Mouse (Mus musculus) Muller cell, postnatal 12 days (primary cell): ENCODE data around the gene Gm30191.
"Not testable (repeated sequence)": the region's sequence is repeated elsewhere in the genome, so short reads cannot be mapped to it uniquely, and the experiment has no call there.

Experiments
- DNase-seq: peaks from one replicate; pipeline ENCODE4 v3.0.0-alpha.2; 2015; ENCODE audit errors: inconsistent ontology term

The Gm30191 gene

DNA sequence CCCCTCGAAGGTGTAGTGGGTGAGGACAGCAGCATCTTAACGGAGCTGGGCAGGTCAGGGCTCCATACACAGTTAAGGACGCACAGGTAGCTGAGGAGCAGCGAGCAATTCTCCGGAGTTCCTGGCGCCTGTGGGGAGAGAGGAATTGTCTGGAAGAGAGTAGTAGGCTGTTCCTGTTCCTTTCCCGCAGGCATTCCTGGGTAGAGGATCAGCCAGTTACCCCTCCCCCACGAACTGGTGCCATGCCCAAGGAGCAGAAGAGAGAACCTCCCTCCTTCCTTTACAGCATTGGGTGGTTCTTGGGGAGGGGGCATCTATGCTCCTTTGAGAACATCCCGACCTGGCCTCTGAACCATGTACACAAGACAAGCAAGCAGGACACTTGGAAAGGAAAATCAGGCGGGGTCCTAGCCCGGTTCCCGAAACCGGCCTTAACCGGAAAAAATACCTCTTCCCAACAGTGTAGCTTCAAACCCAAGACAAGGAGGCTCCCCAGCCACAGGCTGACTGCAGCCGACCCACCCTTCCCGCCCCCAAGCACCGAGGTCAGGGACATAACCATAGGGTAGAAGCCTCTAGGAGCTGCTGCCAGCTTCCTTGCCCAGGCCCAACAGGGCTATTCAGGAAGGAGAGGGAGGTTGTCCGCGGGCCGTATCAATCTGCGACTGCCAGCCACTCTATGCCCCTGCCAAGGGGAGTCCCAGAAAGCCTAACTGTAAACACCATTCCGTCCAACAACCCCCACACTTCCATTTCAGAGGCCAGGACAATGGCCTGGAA, 5.6 kb downstream of the Gm30191 start:
- no peak for DNase-seq

DNA sequence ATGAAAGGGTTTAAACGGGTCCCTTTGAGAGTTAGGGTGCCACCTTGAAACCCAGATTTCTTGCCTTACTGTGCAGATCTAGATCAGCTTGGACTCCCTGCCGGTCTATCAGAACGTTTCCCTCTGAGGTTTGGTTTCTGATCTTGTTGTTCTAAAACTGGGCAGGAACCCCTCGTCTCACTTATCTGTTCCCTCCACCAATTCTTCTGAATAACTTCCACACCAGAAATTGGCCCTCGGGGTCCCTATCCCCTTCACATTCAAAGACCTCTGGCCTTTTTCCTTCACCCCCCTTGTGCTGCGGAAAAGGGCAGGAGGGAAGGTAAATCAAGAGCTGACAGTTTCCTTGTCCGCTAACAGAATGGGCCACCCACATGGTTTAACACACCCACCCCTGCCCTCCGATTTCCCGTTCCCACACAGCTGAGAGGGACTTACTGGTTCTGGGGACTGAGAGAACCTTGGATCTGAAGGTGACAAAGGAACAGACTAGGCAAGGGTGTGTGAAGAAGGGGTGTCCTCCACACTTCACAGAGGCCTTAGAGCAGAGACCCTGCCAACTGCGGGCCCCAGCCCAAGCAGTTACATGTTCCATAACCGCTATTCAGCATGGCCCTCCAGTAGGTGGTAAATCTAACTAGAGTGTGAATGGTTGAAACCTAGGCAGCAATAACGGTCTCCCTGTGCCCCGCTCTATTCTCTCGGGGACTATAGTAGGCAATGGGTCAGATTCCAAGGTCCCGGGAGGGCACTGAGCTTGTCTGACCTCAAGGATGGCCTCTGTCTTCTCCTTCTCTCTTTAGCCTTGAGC, 6.4 kb downstream of the Gm30191 start:
- DNase-seq, result no peak

DNA sequence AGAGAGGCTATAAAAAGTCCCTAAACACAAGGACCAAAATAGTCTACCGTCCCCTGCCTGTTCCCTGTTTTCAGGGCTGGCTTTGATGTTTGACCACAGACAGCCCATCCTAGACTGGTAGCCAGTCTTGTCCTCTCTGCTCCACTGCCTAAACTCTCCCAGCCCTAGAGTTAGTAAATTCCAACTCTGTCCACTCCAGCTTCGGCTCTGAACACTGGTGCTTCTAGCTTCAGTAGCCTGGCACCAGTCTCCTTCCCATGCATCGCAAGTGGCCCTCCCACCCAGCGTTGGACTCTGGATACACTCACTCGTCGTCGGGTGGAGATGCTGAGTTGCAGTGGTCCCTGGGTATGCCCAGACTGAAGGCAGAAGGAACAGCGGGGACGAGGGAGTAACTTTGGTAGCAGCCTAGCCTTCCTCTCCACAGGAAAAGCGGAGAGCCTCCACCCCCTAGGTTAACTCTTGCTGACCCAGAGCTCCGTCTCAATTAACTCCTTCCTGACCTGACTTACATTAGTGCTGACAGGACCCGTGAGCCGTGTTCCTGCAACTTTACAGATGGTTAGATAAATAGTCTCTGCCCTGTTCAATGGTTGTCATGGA, 7.1 kb downstream of the Gm30191 start, which contains the start of gene Grrp1:
Gene Grrp1 (minus strand): TSS at position 385 of the 603 bp plus-strand sequence.
- no peak for DNase-seq

DNA sequence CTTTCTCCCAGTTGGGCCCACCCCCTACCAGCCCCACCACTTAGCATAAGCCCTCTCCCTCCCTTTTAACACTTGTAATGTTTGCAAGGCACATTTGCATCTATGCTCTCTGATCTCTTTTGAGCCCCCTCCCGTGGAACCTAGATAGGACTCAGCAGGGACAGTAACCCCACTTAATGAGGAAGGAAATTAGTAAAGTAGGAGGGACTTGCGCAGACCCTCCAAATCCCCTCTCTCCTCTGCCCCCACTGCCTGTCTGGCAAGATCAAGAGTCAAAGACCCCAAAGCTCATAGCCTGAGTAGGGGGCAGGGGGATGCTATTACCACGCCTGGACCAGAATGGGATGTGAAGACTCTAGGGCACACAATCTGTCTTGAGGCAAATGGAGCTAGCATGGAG, 8.1 kb downstream of the Gm30191 start:
- no peak for DNase-seq

DNA sequence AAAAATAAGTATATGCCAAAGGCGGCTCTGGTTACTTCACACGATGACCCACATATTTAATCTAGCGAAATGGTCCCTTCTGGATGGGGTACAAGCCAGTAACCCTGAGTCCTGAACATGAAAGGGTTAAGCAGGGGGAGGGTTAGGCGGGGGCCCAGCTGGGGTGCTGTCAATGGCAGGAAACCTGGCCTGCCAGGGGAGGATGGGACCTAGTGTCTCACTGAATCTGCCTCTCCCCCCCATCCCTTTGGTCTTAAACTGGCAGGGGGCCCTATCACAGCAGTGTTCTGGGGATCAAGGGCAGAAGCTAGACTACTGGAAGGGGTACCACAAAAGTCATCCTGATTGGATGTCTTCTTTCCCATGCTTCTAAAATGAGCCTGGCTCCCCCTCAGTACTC, 9.1 kb downstream of the Gm30191 start:
- no peak for DNase-seq

DNA sequence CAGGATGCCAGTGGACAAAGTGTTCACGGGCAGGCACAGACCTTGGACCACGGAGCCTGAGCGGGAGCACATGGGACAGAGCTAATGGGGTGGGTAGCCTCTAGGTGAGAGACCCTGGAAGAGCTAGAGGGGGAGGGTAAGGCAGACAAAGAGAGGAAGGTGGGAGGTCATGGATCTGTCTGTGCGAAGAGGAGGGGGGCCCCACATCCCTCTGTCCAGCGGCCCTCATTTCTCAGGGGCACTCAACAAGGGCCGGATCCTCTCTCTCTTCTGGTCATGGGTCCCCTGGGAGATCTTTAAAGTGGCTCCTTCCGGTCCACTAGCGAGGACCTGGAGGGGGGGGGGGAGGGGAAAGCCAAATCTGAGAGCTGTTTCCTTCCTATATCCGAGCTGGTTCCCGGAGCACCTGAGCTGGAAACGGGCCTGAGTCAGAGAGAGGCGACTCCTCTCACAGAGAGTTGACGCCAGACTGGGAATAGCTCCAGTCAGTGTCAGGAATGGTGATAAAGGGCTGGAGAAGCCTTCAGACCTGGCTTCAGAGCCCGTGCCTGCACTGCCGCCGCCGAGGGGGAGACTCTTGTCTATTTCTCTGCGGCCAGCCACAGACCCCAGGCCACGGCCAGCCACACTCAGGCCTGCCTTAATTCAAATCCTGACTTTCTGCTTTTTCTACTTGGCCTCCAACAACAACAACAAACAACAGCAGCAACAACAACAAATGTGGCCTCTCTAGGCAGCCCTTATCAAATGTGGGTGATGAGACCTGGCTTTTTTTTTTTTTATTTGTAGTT, 9.9 kb downstream of the Gm30191 start:
- no peak for DNase-seq

DNA sequence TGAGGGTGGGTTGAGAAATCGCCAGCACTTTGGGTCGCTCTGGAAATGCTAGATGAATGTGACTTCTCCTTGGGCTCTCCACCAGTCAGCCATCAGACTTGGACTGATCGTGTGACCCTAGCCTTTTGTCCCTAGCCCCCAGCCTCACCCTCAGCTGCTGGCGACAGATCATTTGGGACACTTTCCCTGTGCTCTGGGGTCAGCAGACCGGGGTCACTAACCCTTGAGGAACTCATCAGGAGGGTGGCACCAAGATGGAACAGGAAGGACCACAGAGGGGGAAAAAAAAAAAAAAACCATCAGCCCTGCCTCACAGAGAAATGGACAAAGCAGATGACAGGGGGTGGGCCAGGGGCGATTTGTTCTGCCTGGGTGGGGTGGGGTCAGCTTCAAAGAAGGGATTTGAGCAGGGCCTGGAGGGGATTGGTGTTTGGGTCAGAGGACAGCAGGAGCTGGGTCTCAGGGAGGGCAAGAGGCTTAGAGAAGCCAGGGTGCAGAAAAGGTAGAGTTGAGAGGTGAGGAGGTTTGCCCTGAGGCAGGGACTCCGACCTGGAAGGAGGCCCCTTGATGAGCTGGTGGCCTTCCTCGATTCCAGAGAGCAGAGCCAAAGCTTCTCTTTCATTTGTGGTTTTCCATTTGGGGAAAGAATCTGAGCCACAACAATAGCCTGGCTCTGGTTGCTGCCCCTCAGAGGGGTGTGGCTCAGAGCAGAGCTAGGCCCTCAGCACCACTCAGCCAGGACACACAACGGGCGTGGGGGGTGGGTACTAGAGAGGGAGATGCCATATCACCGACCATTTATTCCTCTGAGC, 10.7 kb downstream of the Gm30191 start:
- peak; percentile 40 for DNase-seq

DNA sequence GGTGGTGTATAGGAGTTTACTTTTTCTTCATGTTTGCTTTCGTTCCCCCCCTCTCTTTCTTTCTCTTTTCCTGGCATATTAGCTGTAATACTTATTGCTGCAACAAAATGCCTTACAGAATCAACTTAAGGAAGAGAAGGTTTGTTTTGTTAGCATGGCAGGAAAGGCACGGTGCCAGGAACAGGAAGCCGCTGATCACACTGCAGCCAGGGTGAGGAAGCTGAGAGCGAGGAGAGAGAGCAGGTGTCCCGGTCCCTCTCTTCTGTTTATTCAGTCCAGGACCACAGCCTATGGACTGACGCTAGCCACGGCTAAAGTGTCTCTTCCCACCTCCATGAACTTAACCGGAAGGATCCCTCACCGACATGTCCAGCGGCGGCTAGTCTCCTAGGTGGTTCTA, 11.6 kb downstream of the Gm30191 start:
- no peak for DNase-seq

DNA sequence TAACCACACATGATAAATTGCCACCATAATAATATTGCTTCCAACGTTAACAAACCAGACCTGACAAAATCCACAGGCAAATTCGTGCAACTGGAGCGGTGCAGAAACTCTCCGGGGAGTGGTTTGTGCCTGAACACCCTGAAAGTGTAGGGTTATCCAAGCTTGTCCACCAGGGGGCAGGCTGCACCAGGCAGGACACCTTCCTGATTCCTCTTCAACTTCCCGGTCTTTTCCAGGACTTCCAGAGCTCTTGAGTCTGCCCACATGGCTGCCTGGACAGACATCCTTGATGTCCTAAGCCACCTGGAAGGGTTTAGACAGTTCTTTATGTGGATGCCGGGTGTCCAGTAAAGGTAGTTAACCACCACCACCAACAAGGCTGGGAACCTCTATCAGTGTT, 16.5 kb downstream of the Gm30191 start:
- DNase-seq, result no peak

DNA sequence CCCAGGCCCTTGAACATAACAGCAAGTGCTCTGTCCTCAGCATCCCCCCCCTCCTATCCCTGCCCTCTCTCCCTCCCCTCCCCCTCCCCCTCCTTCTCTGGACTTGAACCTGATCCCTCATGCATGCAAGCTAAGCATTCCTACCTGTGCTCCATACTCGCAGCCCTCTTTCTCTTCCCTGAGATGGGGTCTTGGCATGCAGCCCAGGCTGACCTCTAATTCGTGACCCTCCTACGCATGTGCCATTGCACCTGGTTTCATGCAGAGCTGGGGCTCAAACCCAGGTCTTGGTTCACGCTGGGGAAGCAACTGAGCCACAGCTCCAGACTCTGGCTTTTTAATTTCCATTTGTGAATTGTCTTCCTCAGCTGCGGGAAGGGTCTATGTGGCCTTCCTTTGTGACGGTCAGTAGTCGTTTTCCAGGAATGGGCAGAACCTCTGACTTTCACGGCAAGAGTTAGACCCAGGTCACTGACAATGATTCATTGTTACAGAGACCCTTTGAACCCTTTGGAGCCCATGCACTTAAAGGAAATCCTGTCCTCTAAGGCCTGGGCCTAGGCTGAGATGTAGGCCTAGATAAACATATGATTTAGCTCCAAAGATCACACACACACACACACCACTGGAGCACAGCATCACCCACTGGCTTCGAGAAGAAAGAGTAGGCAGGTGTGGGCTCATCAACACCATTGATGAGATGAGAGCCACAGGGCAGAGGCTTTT, 19.3 kb downstream of the Gm30191 start:
- no peak for DNase-seq

DNA sequence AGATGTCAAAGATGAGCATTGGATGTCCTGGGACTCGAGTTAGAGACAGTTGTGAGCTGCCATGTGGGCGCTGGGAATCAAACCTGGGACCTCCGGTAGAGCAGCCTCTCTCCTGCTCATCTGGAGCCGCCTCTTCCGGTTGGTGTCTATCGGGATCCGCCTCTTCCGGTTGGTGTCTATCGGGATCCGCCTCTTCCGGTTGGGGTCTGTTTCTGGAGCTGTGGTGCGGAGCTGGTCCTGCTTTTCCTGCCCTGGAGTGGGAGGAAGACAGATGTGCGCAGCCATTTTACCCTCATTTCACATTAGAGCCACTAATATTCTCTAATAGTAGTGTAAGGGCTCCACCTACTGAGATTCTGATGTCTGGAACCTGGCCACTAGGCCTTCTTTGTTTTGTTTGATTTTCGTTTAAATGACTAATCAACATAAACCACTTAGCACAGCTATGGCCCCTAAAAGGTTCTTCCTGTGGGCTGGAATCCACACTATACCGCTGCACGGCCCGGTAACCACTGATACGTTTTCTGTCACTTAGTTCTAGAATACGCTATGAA, 21.4 kb downstream of the Gm30191 start:
- DNase-seq, result no peak

DNA sequence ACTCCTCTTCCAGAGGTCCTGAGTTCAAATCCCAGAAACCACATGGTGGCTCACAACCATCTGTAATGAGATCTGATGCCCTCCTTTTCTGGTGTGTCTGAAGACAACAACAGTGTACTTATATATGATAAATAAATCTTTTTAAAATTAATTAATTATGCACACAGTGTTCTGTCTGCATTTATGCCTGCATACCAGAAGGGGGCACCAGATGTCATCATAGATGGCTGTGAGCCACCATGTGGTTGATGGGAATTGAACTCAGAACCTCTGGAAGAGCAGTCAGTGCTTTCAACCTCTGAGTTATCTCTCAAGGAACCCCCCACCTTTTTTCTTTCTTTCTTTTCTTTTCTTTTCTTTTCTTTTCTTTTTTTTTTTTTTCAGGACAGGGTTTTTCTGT, 22.9 kb downstream of the Gm30191 start:
- DNase-seq, result not testable (repeated sequence)

DNA sequence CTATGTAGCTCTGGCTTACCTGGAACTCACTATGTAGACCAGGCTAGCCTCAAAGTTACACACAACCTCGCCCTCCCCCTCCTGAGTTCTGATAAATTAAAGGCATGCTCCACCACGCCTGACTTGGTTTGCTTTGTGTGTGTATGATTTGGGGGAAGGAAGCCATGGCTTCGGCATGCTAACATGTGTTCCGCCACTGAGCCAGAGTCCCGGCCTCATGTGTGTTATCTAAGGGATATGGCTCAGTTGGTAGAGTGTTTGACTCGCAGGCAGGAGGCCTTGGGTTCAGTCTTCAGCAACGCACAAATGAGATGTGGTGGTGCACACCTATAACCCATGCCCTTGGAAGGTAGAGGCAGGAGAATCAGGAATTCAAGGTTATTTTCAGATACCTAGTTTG, 25.2 kb downstream of the Gm30191 start:
- no peak for DNase-seq

DNA sequence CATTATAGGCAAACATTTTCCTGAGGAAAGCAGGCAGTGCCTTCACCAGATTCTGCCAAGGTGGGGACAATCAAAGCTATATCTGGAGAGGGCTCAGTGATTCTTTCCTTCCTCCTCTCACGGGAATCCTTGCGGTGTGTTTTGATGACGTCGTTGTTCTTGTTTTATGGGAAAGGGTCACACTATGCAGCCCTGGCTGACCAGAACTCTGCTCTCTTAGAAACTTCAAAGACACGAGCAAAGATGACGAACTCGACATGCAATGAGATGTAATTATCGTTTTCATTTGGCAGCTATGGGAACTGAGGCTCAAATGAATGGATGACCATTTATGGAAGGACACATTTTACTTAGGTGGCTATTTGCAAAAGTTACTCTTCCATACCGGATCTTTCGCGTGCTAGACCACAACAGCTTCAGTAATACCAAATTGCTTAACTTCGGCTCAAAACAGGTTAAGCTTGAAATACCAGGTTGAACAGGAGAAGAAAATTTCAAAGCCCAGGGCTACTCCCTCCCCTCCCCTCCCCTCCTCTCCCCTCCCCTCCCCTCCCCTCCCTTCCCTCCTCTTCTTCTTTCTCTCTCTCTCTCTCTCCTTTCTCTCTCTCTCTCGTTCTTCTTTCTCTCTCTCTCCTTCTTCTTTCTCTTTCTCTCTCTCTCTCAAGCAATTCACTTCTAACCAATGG, 26.1 kb downstream of the Gm30191 start:
- DNase-seq, result no peak

DNA sequence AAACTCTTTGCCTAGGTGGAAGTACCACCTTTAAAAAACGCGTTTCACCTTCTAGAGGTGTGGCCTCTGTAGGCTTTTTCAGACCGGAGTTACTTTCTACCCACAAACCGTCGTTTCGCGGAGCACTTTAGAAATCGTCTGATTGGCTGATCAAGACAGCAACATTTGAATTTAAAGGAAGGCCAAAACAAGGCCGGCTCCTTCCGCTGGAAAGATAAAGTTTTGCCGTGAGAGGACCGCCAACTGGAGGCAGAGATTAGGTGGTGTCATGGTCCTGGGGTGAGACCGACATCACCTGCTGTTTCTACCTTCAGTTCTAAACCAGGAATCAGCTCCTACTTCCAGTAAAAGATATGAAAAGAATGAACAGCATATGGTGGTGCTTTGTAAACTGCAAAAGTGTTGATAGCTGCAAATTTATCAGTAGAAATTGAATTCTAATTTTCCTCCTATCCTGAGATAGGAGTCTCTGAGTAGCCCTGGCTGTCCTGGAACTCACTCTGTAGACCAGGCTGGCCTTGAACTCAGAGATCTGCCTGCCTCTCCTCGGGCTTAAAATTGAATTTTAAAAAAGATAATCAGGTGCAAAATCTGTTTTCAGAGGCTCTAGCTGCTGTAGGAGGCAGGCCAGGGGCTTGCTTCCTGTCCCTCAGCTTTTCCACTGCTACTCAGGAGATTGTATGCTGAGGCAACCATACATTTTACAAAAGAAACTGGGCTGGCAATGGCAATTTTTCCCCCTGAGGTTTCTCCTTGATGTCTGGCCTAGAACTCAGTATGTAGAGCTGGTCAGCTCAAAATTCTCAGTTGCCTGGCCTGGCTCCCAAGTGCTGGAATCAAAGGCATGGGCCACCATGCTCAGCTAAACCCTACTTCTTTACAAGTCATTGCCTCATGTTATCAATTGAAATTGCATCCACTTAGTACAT, 26.9 kb downstream of the Gm30191 start:
- DNase-seq, result peak; percentile 33

DNA sequence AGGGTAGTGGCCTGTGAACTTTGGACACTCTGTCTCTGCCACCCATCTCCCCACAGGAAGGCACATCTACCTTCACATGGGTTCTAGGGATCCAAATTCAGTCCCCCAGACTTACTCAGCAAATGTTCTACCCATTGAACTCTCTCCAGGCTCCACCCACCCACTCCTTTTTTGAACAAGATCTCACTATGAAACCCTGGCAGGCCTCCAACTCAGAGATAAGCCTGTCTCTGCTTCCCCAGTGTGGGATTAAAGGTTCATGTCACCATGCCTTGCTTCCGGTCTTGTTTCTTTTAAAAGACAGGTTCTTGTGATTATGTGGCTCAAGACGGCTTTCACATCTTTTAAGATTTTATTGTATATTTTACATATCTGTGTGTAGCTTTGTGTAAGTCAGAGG, 38.2 kb downstream of the Gm30191 start:
- no peak for DNase-seq

DNA sequence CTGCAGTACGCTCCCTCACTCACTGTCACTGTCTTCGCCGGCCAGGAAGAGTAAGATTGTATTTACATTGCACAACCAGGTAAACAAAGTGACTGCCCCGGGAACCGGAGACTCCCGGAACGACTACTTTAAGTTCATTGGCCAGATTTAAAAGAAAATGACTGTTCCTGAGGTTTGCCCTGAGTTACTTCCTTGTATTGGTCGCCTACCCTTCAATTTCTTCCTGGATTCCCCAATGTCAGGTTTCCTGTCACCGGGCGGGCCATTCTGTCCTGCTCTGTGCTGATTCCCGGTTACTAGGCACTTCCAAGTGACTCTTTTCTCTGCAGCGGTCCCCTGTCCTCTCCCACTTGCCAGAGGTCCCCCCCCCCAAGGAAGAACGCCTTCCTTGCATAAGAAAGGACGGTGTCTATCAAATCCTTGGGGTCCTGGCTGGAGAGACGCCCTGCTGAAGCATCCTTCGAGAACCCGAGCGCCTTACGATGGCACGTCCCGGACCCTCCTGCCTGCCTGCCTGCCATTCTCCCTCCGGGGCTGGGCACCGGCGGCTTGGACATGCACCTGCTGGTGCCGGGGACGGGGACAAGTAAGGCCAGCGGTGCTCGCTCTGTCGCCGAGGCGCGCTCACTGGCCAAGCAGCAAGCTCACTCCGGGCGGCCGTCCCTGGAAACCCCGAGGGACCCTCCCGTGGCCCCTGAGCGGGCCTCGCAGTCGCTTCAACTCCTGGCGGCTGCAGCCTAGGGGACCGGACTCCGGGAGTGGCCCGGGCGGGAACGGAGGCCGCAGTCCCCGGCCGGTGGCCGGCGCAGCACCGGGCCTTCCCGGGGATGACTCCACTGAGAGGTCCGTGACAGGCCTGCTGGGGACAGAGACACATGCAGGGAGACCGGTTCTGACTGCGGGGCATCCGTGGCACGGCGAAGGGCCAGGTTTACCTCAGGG, 39.8 kb downstream of the Gm30191 start:
- DNase-seq, result peak; percentile 4
